Mouse (Mus musculus): ENCODE measurements around the gene Trappc2.

- TF ChIP-seq CTCF (IDR thresholded peaks at IDR 0.05; ENCODE audit: borderline replicate concordance, insufficient read depth, low read depth, low read length) (no peak), POLR2A (IDR thresholded peaks at IDR 0.05; ENCODE audit: borderline replicate concordance, insufficient read depth, low read length) (no peak)
Measured at GRCm38 (mm10) chrX:166393753-166394152, 46.6 kb upstream of the Trappc2 start.

All from cerebellum, adult 2 months (tissue).